Mouse (Mus musculus) limb, embryonic 14.5 days (tissue): ENCODE results near the gene Kank3. TPM values are rescaled to one million over a fixed set of nuclear protein-coding genes. Genes with fewer than 3 reads are reported as not detected.
A peak's percentile ranks its signal among the peaks of the same experiment; 100 is the strongest.

Source experiments
- ATAC-seq: fragments of 200-750 bp; cut with Nextera tagmentation; 2 replicates; pipeline ENCODE4 v1.8.0; 2017; ENCODE audit warnings: low read depth, moderate number of reproducible peaks, moderate TSS enrichment; ENCODE audit not compliant: low FRiP score
- DNase-seq: peaks from one replicate; pipeline ENCODE4 v3.0.0-alpha.2; 2015; ENCODE audit warnings: low spot score
- H3K27ac ChIP-seq: fragments of 300-500 bp; sonication (generic); replicated peaks from 2 replicates; pipeline ENCODE4 v1.5.1; 2014; ENCODE audit warnings: low read depth, mild to moderate bottlenecking, low read length, moderate library complexity, mixed read lengths
- H3K27me3 ChIP-seq: fragments of 300-500 bp; sonication (generic); 2 replicates; pipeline ENCODE4 v1.6.1; 2014; ENCODE audit warnings: low read length, mixed read lengths; ENCODE audit not compliant: control insufficient read depth, insufficient read depth
- H3K36me3 ChIP-seq: fragments of 300-500 bp; sonication (generic); 2 replicates; pipeline ENCODE4 v1.6.1; 2014; ENCODE audit warnings: mild to moderate bottlenecking, low read length, moderate library complexity, mixed read lengths; ENCODE audit not compliant: control insufficient read depth, insufficient read depth
- H3K4me1 ChIP-seq: fragments of 300-500 bp; sonication (generic); 2 replicates; pipeline ENCODE4 v1.6.1; 2014; ENCODE audit warnings: antibody characterized with exemption, low read length, mixed read lengths; ENCODE audit not compliant: control insufficient read depth, insufficient read depth
- H3K4me2 ChIP-seq: fragments of 300-500 bp; sonication (generic); replicated peaks from 2 replicates; pipeline ENCODE4 v1.6.1; 2014; ENCODE audit warnings: low read depth, mild to moderate bottlenecking, low read length, moderate library complexity; ENCODE audit not compliant: severe bottlenecking
- H3K4me3 ChIP-seq: fragments of 300-500 bp; sonication (generic); replicated peaks from 2 replicates; pipeline ENCODE4 v1.5.1; 2014; ENCODE audit warnings: low read length
- H3K9ac ChIP-seq: fragments of 300-500 bp; sonication (generic); 2 replicates; pipeline ENCODE4 v1.6.1; 2014; ENCODE audit warnings: mild to moderate bottlenecking, low read depth, low read length, moderate library complexity; ENCODE audit not compliant: severe bottlenecking
- H3K9me3 ChIP-seq: fragments of 300-500 bp; sonication (generic); 2 replicates; pipeline ENCODE4 v1.6.1; 2016; ENCODE audit warnings: low read length; ENCODE audit not compliant: control insufficient read depth
- POLR2A ChIP-seq: fragments of 200-500 bp; IDR thresholded peaks from 2 replicates; pipeline ENCODE4 v1.8.0; 2012; ENCODE audit warnings: inconsistent platforms, mild to moderate bottlenecking, moderate library complexity, borderline replicate concordance; ENCODE audit not compliant: insufficient read depth, insufficient read length; ENCODE audit errors: extremely low read depth
- WGBS: fragments of 180-500 bp; shearing (Covaris S2); extraction: QIAGEN DNeasy Blood & Tissue Kit; methylation state at CpG from one replicate; pipeline ENCODE4 v1.1.7; 2014; 5-methylcytosine and 5-hydroxymethylcytosine counted together
- polyA plus RNA-seq, 2 experiments: library from polyadenylated mRNA; depleted of rRNA in 1 of 2; stranded (reverse) in 1 of 2; unstranded in 1 of 2; fragments of >200 nt; fragmentation: Nextera tagmentation in 1 of 2; extraction: Ambion mirVana in 1 of 2; gene quantifications; 2 replicates each; pipeline versions ENCODE4 v1.2.1 to v1.2.3; 2012 to 2014

Kank3 gene
- polyA plus RNA-seq, 2 experiments, result 31.1 to 45.3 TPM

DNA sequence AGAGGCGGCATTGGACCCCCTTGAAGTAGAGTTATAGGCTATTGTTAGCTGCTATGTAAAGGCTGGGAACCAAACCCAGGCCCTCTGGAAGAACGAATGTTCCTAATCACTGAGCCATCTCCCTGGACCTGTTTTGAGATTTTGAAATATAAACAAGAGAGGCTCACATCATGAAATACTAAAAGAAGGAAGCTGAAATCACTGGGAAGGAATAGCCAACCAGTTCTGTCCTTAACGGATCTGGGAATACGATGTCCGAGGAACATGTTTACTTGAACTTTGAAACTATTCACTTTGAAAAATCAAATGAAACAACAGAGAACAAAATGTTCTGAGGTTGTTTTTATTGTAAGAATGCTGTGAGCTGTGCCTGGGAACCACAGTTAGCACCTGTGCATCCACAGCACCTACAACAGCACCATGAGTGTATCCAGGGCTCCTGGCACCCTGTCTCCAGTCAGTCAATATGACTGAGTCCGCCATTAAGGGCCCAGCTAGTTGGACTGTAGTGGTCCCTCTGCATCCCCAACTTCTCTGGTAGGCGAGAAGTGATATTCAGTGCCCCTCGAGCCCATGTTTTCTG lies 35.7 kb upstream of the Kank3 start:
- Histone ChIP-seq H3K9me3 (no peaks in the 10 kb centered on the region), H3K4me2 (no peak overlapping the region), H3K36me3 (peaks cover 44% of the 10 kb centered on the region), H3K4me3 (no peak overlapping the region), H3K4me1 (peaks cover 19% of the 10 kb centered on the region), H3K9ac (no peak overlapping the region), H3K27ac (no peak overlapping the region), H3K27me3 (no peaks in the 10 kb centered on the region)
- 89% methylated on average over 8 of the region's 8 CpGs for WGBS
- ATAC-seq (no peak), DNase-seq (no peak)
- TF ChIP-seq POLR2A, result no peak

DNA sequence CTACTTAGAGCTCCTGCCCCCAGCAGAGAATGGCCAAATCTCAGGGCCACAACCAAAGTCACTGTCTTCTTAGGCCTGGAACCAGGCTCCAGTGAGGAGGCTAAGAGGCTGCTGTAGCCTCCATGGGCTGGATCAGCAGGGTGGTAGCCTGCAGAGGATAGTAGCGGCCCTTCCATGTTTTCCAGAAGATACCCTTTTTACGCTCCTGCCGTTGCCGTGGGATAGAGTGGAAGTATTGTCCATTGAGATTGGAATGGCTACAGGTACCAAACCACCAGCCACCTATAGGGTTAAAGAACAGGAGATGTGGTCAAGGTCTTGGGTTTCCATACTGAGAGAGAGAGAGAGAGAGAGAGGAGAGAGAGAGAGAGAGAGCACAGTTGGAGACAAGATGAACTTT lies 35.0 kb upstream of the Kank3 start:
- no peak overlapping the region for H3K4me2 ChIP-seq
- DNase-seq (no peak), ATAC-seq (no peak)
- no peak for TF ChIP-seq POLR2A
- H3K27ac ChIP-seq, result no peak overlapping the region
- no peak overlapping the region for H3K9ac ChIP-seq
- WGBS, result 93% methylated on average over 4 of the region's 4 CpGs
- H3K4me1 ChIP-seq, result peaks cover 25% of the 10 kb centered on the region
- H3K36me3 ChIP-seq, result peaks cover 44% of the 10 kb centered on the region
- H3K9me3 ChIP-seq, result no peaks in the 10 kb centered on the region
- no peak overlapping the region for H3K4me3 ChIP-seq
- no peaks in the 10 kb centered on the region for H3K27me3 ChIP-seq

DNA sequence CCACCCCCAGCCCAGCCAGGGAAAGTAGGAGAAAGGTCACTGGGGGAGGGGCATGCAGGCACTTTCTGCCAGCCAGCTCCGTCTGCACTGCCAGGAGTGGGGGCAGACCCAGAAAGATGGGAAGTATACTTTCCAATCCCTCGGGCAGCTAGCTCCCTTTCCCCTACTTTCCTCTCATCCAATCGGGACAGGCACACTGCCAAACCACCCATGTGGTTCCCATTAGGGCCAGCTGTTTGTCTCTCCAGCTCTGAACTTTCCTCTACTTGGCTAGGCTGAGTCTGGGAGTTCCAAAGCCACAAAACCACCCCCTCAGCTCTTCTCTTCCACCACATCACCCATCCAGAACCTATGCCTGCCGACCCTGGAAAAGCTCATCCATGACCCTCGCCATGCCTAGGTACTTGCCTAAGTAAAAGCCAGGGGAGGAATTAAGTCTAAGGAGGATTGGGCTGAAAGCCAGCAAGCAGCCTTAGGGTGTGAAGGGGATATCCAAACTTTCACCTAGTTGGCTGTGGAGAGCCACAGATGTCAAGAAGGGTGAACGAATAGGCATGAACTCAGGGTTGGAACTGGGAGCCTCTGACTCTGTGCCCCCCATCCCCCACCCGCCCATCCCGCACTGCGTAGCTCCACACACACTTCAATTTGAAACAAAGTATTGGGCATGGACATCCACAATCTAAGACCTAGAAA lies 30.9 kb upstream of the Kank3 start:
- Histone ChIP-seq H3K36me3 (peaks cover 42% of the 10 kb centered on the region), H3K4me2 (peak overlapping the region; percentile 80), H3K9ac (peak overlapping the region; percentile 63), H3K27me3 (no peaks in the 10 kb centered on the region), H3K9me3 (no peaks in the 10 kb centered on the region), H3K27ac (peak overlapping the region; percentile 90), H3K4me3 (peak overlapping the region; percentile 51), H3K4me1 (peaks cover 47% of the 10 kb centered on the region)
- WGBS, result 15% methylated on average over 9 of the region's 9 CpGs
- peak; percentile 96 for DNase-seq
- TF ChIP-seq POLR2A, result no peak
- peak; percentile 91 for ATAC-seq

DNA sequence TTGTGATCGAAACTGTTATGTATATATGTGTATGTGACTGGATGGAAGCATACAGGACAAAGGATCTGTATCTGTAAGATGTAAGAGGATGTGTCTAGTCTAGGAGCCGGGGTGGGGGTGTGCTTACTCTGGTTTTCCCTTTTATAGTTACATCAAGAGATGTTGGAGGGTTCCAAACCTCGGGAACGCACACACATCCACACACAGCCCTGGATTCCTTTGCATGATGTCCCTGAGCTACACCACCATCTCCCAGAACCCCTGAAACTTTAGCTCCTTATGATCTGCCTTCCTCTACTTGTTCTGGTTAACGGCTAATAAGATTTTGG lies 30.4 kb upstream of the Kank3 start:
- peak overlapping the region; percentile 51 for H3K4me3 ChIP-seq
- WGBS, result 46% methylated on average over 5 of the region's 5 CpGs
- H3K36me3 ChIP-seq, result peaks cover 36% of the 10 kb centered on the region
- H3K27ac ChIP-seq, result peak overlapping the region; percentile 90
- ATAC-seq, result no peak
- H3K9me3 ChIP-seq, result no peaks in the 10 kb centered on the region
- no peak for TF ChIP-seq POLR2A
- H3K4me1 ChIP-seq, result peaks cover 47% of the 10 kb centered on the region
- H3K9ac ChIP-seq, result peak overlapping the region; percentile 63
- H3K4me2 ChIP-seq, result peak overlapping the region; percentile 80
- H3K27me3 ChIP-seq, result no peaks in the 10 kb centered on the region
- no peak for DNase-seq

DNA sequence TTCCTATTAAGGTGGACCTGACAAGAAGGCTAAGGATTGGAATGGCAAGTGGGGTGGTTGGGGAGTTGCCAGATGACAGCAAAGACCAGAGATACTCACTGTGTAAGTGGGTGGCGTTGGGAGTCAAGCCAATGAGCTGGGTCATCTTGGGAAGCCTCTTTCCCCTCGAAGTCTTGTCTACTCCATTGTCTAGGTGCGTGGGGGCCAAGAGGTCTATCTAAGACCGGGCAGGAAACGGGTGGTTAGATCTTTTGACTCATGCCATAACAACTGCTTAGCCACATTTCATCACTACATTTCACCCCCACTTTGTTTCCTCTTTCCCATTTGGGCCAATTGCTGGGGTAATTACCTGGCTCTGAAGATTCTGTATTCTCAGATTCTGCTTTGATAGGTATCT lies 29.9 kb upstream of the Kank3 start:
- Histone ChIP-seq H3K4me3 (peak overlapping the region; percentile 51), H3K4me2 (peak overlapping the region; percentile 80), H3K9me3 (no peaks in the 10 kb centered on the region), H3K27ac (peak overlapping the region; percentile 90), H3K27me3 (no peaks in the 10 kb centered on the region), H3K9ac (peak overlapping the region; percentile 63), H3K4me1 (peaks cover 47% of the 10 kb centered on the region), H3K36me3 (peaks cover 31% of the 10 kb centered on the region)
- WGBS, result 91% methylated on average over 5 of the region's 5 CpGs
- no peak for TF ChIP-seq POLR2A
- DNase-seq (no peak), ATAC-seq (no peak)
